Mouse (Mus musculus) stomach, postnatal 0 days (tissue): ENCODE results near the gene Gpr33. TPM values are rescaled to one million over a fixed set of nuclear protein-coding genes. Genes with fewer than 3 reads are reported as not detected.

Source experiments
- ATAC-seq: fragments of 200-750 bp; cut with Nextera tagmentation; 2 replicates; pipeline ENCODE4 v1.8.0; 2017; ENCODE audit not compliant: low FRiP score, low TSS enrichment
- DNase-seq: peaks from one replicate; pipeline ENCODE4 v3.0.0-alpha.2; 2016; ENCODE audit warnings: low spot score
- H3K27ac ChIP-seq: fragments of 300-500 bp; sonication (generic); replicated peaks from 2 replicates; pipeline ENCODE4 v1.5.1; 2014; ENCODE audit warnings: mild to moderate bottlenecking, control low read depth
- H3K27me3 ChIP-seq: fragments of 300-500 bp; sonication (generic); 2 replicates; pipeline ENCODE4 v1.6.1; 2014; ENCODE audit warnings: low read length; ENCODE audit not compliant: control insufficient read depth, insufficient read depth
- H3K36me3 ChIP-seq: fragments of 300-500 bp; sonication (generic); 2 replicates; pipeline ENCODE4 v1.6.1; 2014; ENCODE audit warnings: low read length, mixed read lengths; ENCODE audit not compliant: control insufficient read depth, insufficient read depth
- H3K4me1 ChIP-seq: fragments of 300-500 bp; sonication (generic); replicated peaks from 2 replicates; pipeline ENCODE4 v1.6.1; 2014; ENCODE audit warnings: antibody characterized with exemption; ENCODE audit not compliant: control insufficient read depth, insufficient read depth
- H3K4me2 ChIP-seq: fragments of 300-500 bp; sonication (generic); replicated peaks from 2 replicates; pipeline ENCODE4 v1.6.1; 2014; ENCODE audit warnings: low read depth, mild to moderate bottlenecking, control low read depth, moderate library complexity
- H3K4me3 ChIP-seq: fragments of 300-500 bp; sonication (generic); 2 replicates; pipeline ENCODE4 v1.5.1; 2014; ENCODE audit warnings: low read depth, low read length, control low read depth
- H3K9ac ChIP-seq: fragments of 300-500 bp; sonication (generic); 2 replicates; pipeline ENCODE4 v1.6.1; 2014; ENCODE audit warnings: mild to moderate bottlenecking, low read length, control low read depth, mixed read lengths
- H3K9me3 ChIP-seq: fragments of 300-500 bp; sonication (generic); 2 replicates; pipeline ENCODE4 v1.6.1; 2016; ENCODE audit warnings: low read length; ENCODE audit not compliant: control insufficient read depth
- CTCF ChIP-seq: IDR thresholded peaks from 2 replicates; pipeline ENCODE4 v1.5.1; 2016; ENCODE audit warnings: antibody characterized with exemption, low read depth, mild to moderate bottlenecking, moderate library complexity
- EP300 ChIP-seq: optimal IDR thresholded peaks from 2 replicates; pipeline ENCODE3; 2016; ENCODE audit warnings: antibody characterized with exemption
- WGBS: fragments of 180-500 bp; shearing (Covaris S2); extraction: QIAGEN DNeasy Blood & Tissue Kit; methylation state at CpG from one replicate; pipeline ENCODE4 v1.1.7; 2014; 5-methylcytosine and 5-hydroxymethylcytosine counted together
- polyA plus RNA-seq: library from polyadenylated mRNA; unstranded; fragments of >200 nt; fragmentation: Nextera tagmentation; extraction: Ambion mirVana; gene quantifications from 2 replicates; pipeline ENCODE4 v1.2.1, GENCODE M21; 2015

Gpr33 gene
- polyA plus RNA-seq, 1 experiment from 2014 or later: not detected

DNA sequence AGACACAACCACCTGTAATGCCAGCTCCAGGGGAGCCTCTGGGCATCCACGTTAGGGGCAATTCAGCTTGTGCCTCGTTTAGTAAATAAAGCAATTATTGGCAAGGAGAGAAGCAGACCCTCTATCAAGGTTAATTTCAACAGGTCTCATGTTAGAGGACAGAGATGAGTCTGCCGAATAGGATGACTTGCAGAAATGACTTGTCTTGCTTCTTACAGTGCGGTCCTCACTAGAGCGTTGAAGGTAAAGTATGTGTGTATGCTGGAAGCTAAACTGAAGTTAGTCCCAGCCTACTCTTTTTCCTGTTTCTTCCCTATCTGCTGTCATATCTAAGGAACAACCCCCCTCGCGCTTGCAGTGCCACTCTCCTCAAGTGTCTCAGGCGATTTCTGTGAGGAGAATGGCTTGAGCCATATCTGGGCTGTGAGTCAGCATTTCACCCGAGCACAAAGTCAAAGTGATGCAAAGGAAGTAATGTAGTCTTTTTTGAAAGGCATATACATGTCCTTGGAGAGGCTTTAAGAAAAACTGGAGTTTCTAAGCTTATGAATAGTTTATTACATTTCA, 29.4 kb downstream of the Gpr33 start:
- WGBS: 85% methylated on average over 9 of the region's 9 CpGs
- TF ChIP-seq CTCF (no peak), EP300 (no peak)
- no peaks in the 10 kb centered on the region for H3K27me3 ChIP-seq
- no peak for DNase-seq
- no peak overlapping the region for H3K4me3 ChIP-seq
- H3K36me3 ChIP-seq: peaks cover 3% of the 10 kb centered on the region; the same call in 1 of the 2 replicates
- H3K9me3 ChIP-seq: no peaks in the 10 kb centered on the region
- no peak for ATAC-seq
- H3K4me2 ChIP-seq: no peak overlapping the region
- no peaks in the 10 kb centered on the region for H3K4me1 ChIP-seq
- no peak overlapping the region for H3K9ac ChIP-seq
- no peak overlapping the region for H3K27ac ChIP-seq

DNA sequence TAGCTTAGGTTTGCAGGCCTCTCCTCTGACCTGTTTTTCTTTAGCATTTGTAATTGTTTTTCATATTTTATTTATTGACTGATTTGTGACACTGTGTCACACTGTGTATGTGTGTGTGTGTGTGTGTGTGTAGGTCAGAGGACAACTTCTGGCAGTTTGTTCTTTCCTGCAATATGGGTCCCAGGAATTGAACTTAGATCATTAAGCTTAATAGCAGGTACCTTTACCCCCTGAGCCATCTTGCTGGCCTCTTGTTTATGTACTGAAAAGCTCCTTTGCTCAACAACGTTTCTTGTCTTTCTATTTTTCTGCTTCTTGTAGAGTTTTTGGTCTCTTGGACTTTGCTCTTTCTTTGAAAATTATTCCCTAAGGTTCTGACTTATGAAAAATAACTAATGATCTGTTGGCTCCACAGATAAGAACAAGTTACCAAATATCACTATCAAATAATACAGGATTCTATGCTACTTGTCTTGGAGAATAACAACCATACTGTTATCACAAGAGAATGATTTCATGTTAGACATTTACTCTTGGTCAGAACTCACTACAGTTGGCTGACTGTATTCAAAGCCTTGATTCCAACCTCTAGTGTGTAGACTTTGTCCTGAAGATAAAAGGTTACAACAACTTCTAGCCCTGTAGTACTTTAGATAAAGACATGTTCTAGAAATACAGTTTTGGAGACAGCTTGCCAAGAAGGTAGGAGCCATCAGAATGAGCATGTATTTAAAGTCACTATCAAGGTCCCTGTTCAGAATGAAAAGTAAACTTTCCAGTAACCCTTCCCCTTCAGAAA, 31.9 kb downstream of the Gpr33 start:
- Histone ChIP-seq H3K27ac (no peak overlapping the region), H3K4me2 (no peak overlapping the region), H3K27me3 (no peaks in the 10 kb centered on the region), H3K4me3 (no peak overlapping the region), H3K9me3 (no peaks in the 10 kb centered on the region), H3K36me3 (peaks cover 3% of the 10 kb centered on the region; the same call in 1 of the 2 replicates), H3K9ac (no peak overlapping the region), H3K4me1 (no peaks in the 10 kb centered on the region)
- TF ChIP-seq CTCF: no peak
- TF ChIP-seq EP300: no peak
- WGBS: 74% methylated on average over 1 of the region's 1 CpGs
- no peak for DNase-seq
- no peak for ATAC-seq

DNA sequence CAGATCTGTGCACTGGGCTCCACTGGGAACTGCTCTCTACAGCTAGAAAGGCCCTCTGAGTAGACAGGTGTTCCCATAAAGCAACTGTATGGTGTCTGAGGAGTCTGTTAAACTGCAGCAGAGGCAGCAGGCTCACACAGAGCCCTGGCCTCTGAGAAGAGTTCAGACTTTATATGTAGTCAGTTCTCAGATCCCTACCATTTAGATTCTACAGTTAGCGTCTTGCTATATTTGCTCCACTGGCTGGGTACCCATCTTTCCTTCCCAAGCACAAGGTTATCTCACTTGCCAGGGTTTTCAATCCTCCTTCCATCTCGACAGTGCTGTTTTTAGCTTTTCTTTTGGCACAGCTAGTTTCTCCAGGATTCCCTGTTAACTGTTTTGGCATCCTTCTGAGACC, 37.2 kb downstream of the Gpr33 start:
- Histone ChIP-seq H3K27ac (no peak overlapping the region), H3K9ac (no peak overlapping the region), H3K9me3 (no peaks in the 10 kb centered on the region), H3K36me3 (no peaks in the 10 kb centered on the region), H3K27me3 (no peaks in the 10 kb centered on the region), H3K4me3 (no peak overlapping the region), H3K4me1 (no peaks in the 10 kb centered on the region), H3K4me2 (no peak overlapping the region)
- ATAC-seq (no peak), DNase-seq (no peak)
- WGBS: 77% methylated on average over 2 of the region's 2 CpGs
- no peak for TF ChIP-seq CTCF
- no peak for TF ChIP-seq EP300

DNA sequence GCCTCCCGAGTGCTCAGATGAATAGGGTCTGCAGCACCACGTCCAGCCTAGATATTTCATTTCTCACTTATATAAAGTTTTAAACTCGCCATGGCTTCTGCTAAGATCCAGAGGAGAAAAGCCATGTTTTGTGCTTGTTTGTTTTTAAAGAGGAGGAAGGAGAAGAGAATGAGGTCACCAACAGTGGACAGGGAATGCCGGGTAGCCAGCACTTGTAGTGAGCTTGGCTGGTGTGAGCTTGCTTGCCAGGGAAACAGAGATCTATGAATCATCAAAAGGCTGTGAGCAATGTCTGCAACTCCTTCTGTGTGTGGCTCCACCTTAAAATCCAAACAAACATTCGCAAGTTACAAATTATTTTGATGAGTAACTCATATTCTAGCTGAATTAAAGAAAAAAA, 39.3 kb downstream of the Gpr33 start:
- Histone ChIP-seq H3K9ac (no peak overlapping the region), H3K4me2 (no peak overlapping the region), H3K36me3 (no peaks in the 10 kb centered on the region), H3K9me3 (no peaks in the 10 kb centered on the region), H3K27ac (no peak overlapping the region), H3K4me1 (no peaks in the 10 kb centered on the region), H3K27me3 (no peaks in the 10 kb centered on the region), H3K4me3 (no peak overlapping the region)
- DNase-seq (peak; percentile 13), ATAC-seq (no peak; the same call in 1 of the 2 replicates)
- TF ChIP-seq EP300 (no peak), CTCF (no peak)
- 77% methylated on average over 5 of the region's 5 CpGs for WGBS

DNA sequence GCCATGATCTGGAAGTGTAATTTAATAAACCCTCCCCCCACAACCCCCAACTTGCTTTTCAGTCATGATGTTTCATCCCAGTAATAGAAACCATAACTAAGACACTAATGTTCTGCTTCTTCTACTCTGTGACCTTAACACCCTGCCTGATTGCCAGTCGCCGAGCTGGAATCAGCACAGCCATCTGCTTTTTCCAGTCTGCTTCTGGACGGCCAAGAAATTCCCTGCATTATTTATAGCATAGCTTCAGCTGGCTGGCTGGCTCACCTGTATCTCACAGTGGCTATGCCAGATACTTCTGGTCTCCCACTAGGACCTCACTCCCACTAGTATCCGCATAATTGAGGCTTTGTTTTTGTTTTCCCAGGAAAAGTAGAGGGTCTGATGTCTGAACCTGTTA, 42.0 kb downstream of the Gpr33 start:
- Histone ChIP-seq H3K4me3 (no peak overlapping the region), H3K4me2 (no peak overlapping the region), H3K27ac (no peak overlapping the region), H3K36me3 (no peaks in the 10 kb centered on the region), H3K27me3 (no peaks in the 10 kb centered on the region), H3K4me1 (no peaks in the 10 kb centered on the region), H3K9me3 (no peaks in the 10 kb centered on the region), H3K9ac (no peak overlapping the region)
- ATAC-seq: no peak
- WGBS: 56% methylated on average over 4 of the region's 4 CpGs
- no peak for TF ChIP-seq EP300
- no peak for TF ChIP-seq CTCF
- no peak for DNase-seq

DNA sequence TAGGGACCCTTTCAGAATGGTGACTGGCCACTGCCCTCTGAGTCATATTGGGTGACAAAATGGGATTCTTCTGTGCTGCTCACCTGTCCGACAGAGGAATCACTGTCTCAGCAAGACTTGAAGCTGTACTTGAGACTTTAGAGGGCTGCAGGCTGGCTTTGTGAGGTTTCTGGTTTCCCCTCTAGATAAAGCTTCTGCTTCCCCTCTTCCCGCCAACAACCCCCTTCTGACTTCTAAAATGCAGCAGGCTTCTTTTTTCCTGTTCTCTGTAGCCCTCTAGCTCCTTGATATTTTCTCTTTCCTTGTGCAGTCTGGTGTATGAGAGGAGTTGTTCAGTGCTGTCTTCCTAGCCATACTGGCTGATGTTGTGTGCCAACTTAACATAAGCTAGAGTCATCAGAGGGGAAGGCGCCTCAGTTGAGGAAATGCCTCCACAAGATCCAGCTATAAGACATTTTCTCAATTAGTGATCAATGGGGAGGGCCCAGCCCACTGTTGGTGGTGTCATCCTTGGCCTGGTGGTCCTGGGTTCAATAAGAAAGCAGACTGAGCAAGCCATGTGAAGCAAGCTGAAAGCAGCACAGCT, 42.6 kb downstream of the Gpr33 start:
- TF ChIP-seq EP300 (no peak), CTCF (no peak)
- DNase-seq (no peak), ATAC-seq (no peak)
- no peak overlapping the region for H3K9ac ChIP-seq
- no peaks in the 10 kb centered on the region for H3K4me1 ChIP-seq
- no peaks in the 10 kb centered on the region for H3K9me3 ChIP-seq
- no peak overlapping the region for H3K27ac ChIP-seq
- H3K27me3 ChIP-seq: no peaks in the 10 kb centered on the region
- no peak overlapping the region for H3K4me3 ChIP-seq
- 90% methylated on average over 3 of the region's 3 CpGs for WGBS
- no peak overlapping the region for H3K4me2 ChIP-seq
- no peaks in the 10 kb centered on the region for H3K36me3 ChIP-seq
